Mouse (Mus musculus) activated CD4-positive, CD25-positive, alpha-beta regulatory T cell, adult 4 months (primary cell): ENCODE measurements around the gene Med31. TPM values are rescaled to one million over a fixed set of nuclear protein-coding genes. Genes with fewer than 3 reads are reported as not detected.
A peak's percentile ranks its signal among the peaks of the same experiment; 100 is the strongest.
"Not testable (repeated sequence)": the region's sequence is repeated elsewhere in the genome, so short reads cannot be mapped to it uniquely, and the experiment has no call there.

Source experiments
- ATAC-seq: one replicate; pipeline ENCODE4 v1.8.0; 2017
- polyA plus RNA-seq, 2 experiments: library from polyadenylated mRNA; unstranded; fragments of 100-300 nt; shearing (Covaris generic); gene quantifications; one replicate each; pipeline ENCODE4 v1.2.1; 2017

Med31 gene
- polyA plus RNA-seq, 2 experiments from 2014 or later: 13.0 to 15.6 TPM

DNA sequence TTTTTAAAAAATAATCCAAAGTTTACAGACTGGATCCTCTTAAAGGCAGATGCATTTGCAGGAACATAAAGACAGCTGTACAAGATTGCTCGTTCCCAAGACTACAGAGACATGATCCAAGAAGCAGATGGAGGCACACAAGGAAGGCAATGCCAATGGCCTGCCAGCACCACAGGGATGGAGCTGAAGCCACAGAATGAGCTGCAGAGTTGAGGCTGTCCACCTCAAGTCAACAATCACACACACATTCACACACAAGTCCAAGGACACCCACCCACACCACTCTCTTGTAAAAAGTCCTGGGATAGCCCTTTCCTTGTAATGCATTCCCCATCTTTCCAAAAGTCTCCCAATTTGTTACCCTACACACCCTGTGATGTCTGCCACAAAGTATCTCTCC is 12.0 kb downstream of the Med31 start:
- no peak for ATAC-seq

DNA sequence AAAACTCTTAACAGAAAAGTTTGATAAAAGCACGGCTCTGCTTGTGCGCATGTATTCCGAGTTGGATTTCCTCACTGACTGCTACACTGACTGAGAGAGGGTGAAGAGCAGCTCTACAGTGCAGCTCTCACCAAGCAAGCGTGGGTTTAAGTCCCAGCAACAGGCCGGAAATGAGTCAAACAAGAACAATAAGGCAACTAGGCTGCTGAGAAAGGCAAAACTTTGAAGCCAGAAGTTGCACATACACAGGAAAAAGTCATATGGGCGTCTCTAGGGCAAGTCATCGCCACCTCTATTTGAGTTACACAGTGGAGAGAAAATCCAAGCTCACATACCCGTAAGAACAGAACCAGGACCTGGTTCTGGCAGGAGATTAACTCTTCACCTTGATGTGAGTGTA is 18.9 kb downstream of the Med31 start:
- ATAC-seq: peak; percentile 78

DNA sequence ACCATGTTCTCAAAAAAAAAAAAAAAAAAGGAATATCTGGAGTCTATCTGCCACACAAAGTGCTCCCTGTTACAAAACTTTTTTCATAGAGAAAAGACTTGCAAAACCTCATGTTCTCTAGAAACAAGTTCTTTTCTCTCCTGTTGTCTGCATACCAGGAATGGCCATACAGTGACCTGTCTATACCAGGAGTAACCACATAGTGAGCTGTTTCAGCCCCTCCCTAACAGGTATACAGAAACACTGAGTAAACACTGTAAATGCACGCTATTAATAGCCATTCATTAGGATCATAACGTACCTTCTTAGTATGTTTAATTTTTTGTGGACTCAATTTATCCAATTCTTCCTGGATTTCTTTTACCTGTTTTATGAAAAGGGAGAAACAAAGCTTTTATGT is 21.1 kb downstream of the Med31 start:
- no peak for ATAC-seq

DNA sequence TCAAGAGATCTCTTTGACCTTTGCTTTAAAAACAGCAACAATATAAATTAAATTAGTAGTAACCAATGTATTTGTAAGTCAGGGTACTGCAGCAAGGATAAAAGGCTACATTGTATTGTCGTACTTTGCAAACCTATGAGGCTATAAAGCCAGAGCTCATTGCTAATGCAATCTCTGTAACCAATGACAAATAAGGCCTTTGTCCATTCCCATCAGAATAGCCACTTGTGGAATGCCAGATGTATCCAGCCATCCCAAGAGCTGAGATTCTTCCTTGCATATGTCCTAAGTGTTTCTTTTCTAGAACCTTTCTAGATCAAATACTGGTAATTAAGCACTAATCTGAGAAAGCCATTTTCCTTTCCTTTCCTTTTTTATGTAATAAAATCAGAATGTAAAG is 24.5 kb downstream of the Med31 start:
- ATAC-seq: no peak

DNA sequence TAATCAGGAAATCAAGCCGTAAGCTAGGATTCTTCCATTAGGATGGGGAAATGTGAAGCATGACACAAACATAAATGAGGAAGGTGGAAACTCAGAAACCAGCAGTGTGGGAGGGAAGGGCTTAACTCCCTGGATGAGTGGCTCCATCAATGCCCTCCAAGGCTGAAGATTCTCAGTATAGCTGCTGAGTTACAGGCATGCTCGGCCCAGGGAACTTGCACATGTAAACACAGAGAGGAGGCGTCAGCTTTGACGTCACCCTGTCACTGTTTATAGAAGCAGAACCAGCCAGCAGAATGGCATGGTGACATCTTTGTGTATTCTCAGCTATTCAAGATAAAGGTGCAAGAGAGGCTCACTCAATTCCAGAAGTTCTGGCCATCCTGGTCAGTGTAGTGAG is 31.1 kb downstream of the Med31 start:
- ATAC-seq: no peak

DNA sequence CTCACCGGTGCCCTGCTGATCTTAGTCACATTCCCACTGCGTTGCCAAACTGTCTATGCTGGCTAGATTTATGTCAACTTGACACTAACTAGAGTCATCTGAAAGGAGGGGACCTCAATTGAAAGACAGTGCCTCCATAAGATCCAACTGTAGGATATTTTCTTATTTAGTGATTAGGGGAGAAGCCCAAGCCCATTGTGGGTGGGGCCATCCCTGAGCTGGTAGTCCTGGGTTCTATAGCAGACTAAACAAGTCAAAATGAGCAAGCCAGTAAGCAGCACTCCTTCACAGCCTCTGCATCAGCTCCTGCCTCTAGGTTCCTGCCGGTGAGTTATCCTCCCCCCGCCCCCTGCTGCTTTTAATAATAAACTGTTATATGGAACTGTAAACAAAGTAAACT is 34.3 kb downstream of the Med31 start:
- no peak for ATAC-seq

DNA sequence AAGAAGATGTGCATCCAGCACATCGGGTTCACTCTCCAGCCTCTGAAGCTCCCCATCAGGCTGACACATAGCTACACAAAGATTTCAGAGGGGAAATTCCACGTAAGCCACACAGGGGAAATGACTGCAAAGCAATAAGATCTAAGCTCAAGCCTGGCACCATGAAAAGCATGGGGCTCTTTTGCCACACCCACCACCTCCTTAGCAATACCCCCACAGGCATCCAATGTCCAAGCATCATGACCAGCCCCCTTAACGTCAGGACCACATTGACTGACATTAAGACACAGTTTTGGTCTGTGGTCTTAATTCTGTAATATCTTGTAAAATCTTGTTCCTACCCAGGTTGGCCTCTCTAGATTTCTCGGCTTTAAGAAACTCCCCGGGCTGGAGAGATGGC is 34.8 kb downstream of the Med31 start:
- no peak for ATAC-seq

DNA sequence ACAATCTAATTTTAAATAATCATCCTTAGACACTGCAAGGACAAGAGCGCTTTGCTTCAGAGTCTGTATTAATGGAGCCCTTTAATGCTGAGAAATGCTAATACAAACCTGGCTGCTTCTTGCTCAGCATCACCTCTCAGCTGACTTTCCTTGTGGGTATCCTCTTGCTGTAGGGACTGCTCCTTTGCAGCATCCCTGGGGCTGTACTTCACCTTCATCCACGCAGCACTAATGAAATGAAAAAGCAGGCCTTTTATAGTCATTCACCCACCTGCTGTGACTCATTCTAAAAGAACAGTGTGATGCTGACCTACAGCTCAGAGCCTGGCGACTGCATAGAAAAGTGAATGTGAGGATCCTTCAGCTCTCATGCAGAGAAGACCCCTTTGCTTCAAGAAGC is 38.8 kb downstream of the Med31 start:
- ATAC-seq: no peak

DNA sequence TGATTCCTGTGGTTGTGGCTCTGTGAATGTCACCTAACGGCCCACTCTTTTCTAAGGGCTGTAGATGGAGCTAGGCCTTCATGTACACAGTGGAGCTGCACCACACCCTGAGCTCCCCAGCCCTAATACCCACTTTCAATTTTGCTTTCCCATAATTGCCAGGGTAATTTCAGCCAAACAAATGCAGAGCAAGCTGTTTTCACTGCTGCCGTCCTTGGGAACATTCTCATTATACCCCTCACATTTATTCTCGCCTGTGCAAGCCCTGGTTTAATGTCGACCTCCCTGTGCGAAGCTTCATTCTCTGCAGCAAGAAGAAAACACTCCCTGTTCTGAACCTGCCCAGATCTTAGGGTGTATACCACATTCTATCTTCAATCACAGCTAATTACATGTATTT is 39.4 kb downstream of the Med31 start:
- no peak for ATAC-seq

DNA sequence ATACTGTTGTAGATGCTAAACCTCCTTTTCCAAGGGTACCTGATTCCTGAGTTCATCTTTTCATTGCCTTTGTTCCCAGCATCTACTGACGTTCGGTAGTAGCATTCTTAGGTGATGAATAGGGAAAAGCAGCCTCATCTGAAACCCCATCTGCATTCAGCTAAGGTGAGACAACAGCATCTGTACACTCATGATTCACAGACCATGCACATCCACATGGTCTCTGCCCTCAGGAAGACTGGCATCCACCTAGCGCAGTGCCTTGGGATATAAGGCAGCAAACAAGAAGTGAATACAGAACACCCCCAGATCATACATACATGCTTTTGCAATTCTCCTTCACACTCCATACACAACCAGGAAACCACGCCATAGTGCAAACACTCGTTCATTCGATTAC is 40.7 kb downstream of the Med31 start:
- no peak for ATAC-seq

DNA sequence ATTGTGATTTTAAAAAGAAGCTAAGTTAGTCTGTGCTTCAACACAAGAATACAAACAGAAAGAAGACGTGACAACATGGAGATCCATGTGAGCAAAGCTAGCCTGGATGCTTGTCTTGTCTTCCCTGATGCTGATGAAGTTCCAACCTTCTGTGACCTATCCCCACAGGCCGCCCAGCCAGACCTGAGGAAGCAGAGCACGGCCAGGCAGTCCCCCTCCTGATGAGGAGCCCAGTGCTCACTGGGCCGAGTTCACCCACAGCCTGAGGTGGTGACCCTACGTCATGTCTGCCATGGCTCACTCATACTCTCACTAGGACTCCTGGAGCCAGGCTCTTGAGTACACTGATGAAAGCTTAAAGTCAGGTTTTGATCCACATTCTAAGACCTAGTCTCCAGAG is 41.9 kb downstream of the Med31 start:
- ATAC-seq: no peak

DNA sequence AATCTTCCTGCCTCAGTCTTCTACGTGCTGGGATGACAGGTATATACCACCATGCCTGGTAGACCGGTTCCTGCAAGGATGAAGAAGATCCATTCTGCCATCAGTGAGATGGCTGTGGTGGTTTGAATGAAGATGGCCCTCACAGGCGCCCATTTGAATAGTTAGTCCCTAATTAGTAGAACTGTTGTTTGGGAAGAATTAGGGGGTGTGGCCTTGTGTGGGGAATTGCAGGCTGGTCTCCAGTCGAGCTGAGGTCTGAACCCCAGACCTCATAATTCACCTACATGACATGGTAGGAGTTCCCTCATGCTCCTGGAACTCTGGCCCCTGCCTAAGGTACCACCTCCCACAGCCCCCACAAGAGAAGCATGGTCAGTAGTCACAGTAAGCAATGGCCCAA is 43.5 kb downstream of the Med31 start:
- ATAC-seq: not testable (repeated sequence)

DNA sequence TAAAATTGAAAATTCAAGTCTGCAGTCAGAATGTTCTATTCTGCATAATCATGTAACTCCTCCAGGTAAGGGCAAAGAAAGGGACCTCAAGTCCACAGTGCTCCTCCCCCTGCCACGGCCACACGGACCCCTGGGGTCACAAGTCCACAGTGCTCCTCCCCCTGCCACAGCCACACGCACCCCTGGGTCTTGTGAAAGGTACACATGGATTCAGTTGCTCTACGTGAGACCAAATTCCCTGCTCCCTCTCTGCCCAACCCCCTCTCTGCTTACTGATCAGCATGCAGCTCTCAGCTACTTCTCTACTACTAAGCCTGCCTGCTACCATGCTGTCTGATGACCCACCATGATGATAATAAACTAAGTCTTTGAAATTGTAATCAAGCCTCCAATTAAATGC is 45.5 kb downstream of the Med31 start:
- no peak for ATAC-seq

DNA sequence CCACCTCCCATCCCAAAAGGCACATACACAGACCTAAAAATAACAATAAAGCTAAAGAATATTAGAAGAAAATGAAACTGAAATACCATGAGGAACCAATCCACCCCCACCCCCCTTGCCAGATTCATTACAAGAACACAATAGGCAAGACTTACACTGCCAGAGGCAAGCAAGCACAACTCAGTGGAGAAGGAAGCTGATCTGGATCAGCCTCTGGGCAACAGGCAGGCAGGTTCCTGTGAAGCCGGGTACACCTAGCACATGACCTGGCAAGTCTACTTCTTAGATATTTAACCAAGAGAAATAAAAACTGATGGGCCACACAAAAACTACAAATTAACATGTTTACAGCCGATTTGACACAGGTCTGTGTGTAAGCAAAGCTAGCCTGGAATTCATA is 52.2 kb downstream of the Med31 start:
- ATAC-seq: no peak

Other genes with a start within 250 kb of the Med31 start
- gene Aipl1, start 178.1 kb downstream of the Med31 start, polyA plus RNA-seq: under 1 TPM in 1 of 2 experiments, not detected in 1; 0.33 TPM
- 1 to 10 TPM; 9.5 to 9.7 TPM for gene Pimreg, start 173.6 kb downstream of the Med31 start, polyA plus RNA-seq
- gene Pitpnm3, start 79.8 kb downstream of the Med31 start, polyA plus RNA-seq: not detected
- gene Gm43951, start 8.8 kb downstream of the Med31 start, polyA plus RNA-seq: not detected
- gene 4933427D14Rik, start 8.1 kb downstream of the Med31 start, polyA plus RNA-seq: 10 to 100 TPM; 18.5 to 19.6 TPM
- 100 to 1,000 TPM; 118 to 131 TPM for gene Txndc17, start 8.0 kb downstream of the Med31 start, polyA plus RNA-seq
- gene Slc13a5, start 51.6 kb upstream of the Med31 start, polyA plus RNA-seq: not detected
- 100 to 1,000 TPM in 1 of 2 experiments, 10 to 100 TPM in 1; 68.0 to 111 TPM for gene Xaf1, start 86.0 kb upstream of the Med31 start, polyA plus RNA-seq
- under 1 TPM; 0.20 to 0.28 TPM for gene Fbxo39, start 98.9 kb upstream of the Med31 start, polyA plus RNA-seq
- gene Tekt1, start 146.8 kb upstream of the Med31 start, polyA plus RNA-seq: not detected
- gene Smtnl2, start 196.1 kb upstream of the Med31 start, polyA plus RNA-seq: not detected
- not detected for gene Ggt6, start 219.9 kb upstream of the Med31 start, polyA plus RNA-seq
- gene Mybbp1a, start 225.8 kb upstream of the Med31 start, polyA plus RNA-seq: 10 to 100 TPM; 55.5 to 77.9 TPM